Mouse (Mus musculus) kidney, postnatal 0 days (tissue): ENCODE results near the gene Cnpy2. TPM values are rescaled to one million over a fixed set of nuclear protein-coding genes. Genes with fewer than 3 reads are reported as not detected.
"Not testable (repeated sequence)": the region's sequence is repeated elsewhere in the genome, so short reads cannot be mapped to it uniquely, and the experiment has no call there.

Source experiments
- ATAC-seq: fragments of 200-750 bp; cut with Nextera tagmentation; replicated peaks from 2 replicates; pipeline ENCODE4 v1.8.0; 2017; ENCODE audit warnings: low read depth, moderate number of reproducible peaks, moderate TSS enrichment, moderate library complexity; ENCODE audit not compliant: low FRiP score
- DNase-seq: peaks from one replicate; pipeline ENCODE4 v3.0.0-alpha.2; 2016; ENCODE audit warnings: low spot score
- H3K27ac ChIP-seq: fragments of 300-500 bp; sonication (generic); 2 replicates; pipeline ENCODE4 v1.5.1; 2014; ENCODE audit warnings: mild to moderate bottlenecking
- H3K27me3 ChIP-seq: fragments of 300-500 bp; sonication (generic); 2 replicates; pipeline ENCODE4 v1.6.1; 2014; ENCODE audit warnings: low read length, mixed read lengths; ENCODE audit not compliant: insufficient read depth
- H3K36me3 ChIP-seq: fragments of 300-500 bp; sonication (generic); 2 replicates; pipeline ENCODE4 v1.6.1; 2014; ENCODE audit warnings: low read length, mixed read lengths; ENCODE audit not compliant: insufficient read depth
- H3K4me1 ChIP-seq: fragments of 300-500 bp; sonication (generic); replicated peaks from 2 replicates; pipeline ENCODE4 v1.6.1; 2014; ENCODE audit warnings: antibody characterized with exemption, low read length, mixed read lengths; ENCODE audit not compliant: insufficient read depth
- H3K4me2 ChIP-seq: fragments of 300-500 bp; sonication (generic); 2 replicates; pipeline ENCODE4 v1.6.1; 2014; ENCODE audit warnings: mild to moderate bottlenecking, low read length, moderate library complexity, mixed read lengths
- H3K4me3 ChIP-seq: fragments of 300-500 bp; sonication (generic); replicated peaks from 2 replicates; pipeline ENCODE4 v1.5.1; 2014; ENCODE audit warnings: low read depth, low read length
- H3K9ac ChIP-seq: fragments of 300-500 bp; sonication (generic); 2 replicates; pipeline ENCODE4 v1.6.1; 2014; ENCODE audit warnings: low read depth, low read length
- H3K9me3 ChIP-seq: fragments of 300-500 bp; sonication (generic); replicated peaks from 2 replicates; pipeline ENCODE4 v1.6.1; 2016; ENCODE audit warnings: low read length, inconsistent platforms, mixed read lengths
- CTCF ChIP-seq: IDR thresholded peaks from 2 replicates; pipeline ENCODE4 v1.5.1; 2016; ENCODE audit warnings: antibody characterized with exemption, low read depth, mild to moderate bottlenecking, moderate library complexity
- WGBS: fragments of 180-500 bp; shearing (Covaris S2); extraction: QIAGEN DNeasy Blood & Tissue Kit; methylation state at CpG from one replicate; pipeline ENCODE4 v1.1.7; 2014; 5-methylcytosine and 5-hydroxymethylcytosine counted together
- polyA plus RNA-seq: library from polyadenylated mRNA; unstranded; fragments of >200 nt; fragmentation: Nextera tagmentation; extraction: Ambion mirVana; gene quantifications from 2 replicates; pipeline ENCODE4 v1.2.1, GENCODE M21; 2015

Cnpy2 gene
- polyA plus RNA-seq, 1 experiment from 2014 or later, result 363 TPM

GRCm38 (mm10) chr10:128310177-128310576 is 12.1 kb upstream of the Cnpy2 start:
- DNase-seq, result no peak
- ATAC-seq, result no peak
- TF ChIP-seq CTCF, result no peak
- WGBS, result 60% methylated on average over 11 of the region's 11 CpGs
- H3K9ac ChIP-seq, result no peak overlapping the region
- peaks cover 48% of the 10 kb centered on the region for H3K36me3 ChIP-seq
- no peaks in the 10 kb centered on the region for H3K9me3 ChIP-seq
- no peaks in the 10 kb centered on the region for H3K4me1 ChIP-seq
- no peak overlapping the region for H3K4me3 ChIP-seq
- H3K27me3 ChIP-seq, result no peaks in the 10 kb centered on the region
- H3K27ac ChIP-seq, result no peak overlapping the region
- no peak overlapping the region for H3K4me2 ChIP-seq

DNA sequence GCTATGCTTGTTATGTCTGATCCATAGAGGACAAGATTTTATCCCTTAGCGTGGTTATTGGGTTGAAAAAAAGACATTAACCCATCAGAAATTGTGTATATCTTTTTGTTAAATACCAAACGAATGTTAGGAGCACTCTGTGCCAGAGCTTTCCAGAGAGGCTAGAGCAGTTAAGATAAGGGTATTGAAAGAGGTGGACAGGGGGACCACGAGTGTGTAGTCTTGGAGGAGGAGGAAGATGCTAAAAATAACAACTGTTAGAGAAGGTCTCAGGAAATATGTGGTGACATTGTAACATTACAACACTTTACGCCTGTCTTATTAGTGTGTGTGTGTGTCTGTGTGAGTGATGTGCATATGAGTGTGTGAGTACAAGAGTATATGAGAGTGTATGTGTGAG is 11.4 kb upstream of the Cnpy2 start:
- Histone ChIP-seq H3K4me1 (no peaks in the 10 kb centered on the region), H3K4me3 (no peak overlapping the region), H3K36me3 (peaks cover 54% of the 10 kb centered on the region), H3K9ac (no peak overlapping the region), H3K9me3 (no peaks in the 10 kb centered on the region), H3K4me2 (no peak overlapping the region), H3K27me3 (no peaks in the 10 kb centered on the region), H3K27ac (no peak overlapping the region)
- no peak for DNase-seq
- TF ChIP-seq CTCF, result no peak
- ATAC-seq, result no peak
- 83% methylated on average over 4 of the region's 4 CpGs for WGBS

DNA sequence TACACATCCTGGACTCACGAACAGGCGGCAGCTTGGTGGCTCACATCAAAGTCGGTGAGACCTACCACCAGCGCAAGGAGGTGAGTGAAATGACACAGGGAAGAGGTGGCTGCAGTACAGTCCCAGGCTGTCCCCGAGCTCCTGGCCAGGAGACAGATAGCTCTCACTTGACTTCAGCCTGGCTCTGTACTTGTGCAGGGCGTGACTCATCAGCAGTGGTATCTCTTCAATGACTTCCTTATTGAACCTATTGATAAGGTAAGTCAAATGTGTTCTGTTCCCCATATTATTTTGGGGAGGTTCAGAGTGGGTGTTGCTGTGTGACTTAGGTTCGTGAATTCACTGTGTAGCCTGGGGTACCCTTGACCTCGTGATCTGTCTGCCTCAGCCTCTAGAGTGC is 6.7 kb upstream of the Cnpy2 start:
- 92% methylated on average over 8 of the region's 8 CpGs for WGBS
- Histone ChIP-seq H3K9ac (no peak overlapping the region), H3K27ac (no peak overlapping the region), H3K4me1 (no peaks in the 10 kb centered on the region), H3K4me3 (no peak overlapping the region), H3K4me2 (no peak overlapping the region), H3K27me3 (no peaks in the 10 kb centered on the region), H3K36me3 (peaks cover 64% of the 10 kb centered on the region), H3K9me3 (no peaks in the 10 kb centered on the region)
- no peak for ATAC-seq
- DNase-seq, result no peak
- no peak for TF ChIP-seq CTCF

DNA sequence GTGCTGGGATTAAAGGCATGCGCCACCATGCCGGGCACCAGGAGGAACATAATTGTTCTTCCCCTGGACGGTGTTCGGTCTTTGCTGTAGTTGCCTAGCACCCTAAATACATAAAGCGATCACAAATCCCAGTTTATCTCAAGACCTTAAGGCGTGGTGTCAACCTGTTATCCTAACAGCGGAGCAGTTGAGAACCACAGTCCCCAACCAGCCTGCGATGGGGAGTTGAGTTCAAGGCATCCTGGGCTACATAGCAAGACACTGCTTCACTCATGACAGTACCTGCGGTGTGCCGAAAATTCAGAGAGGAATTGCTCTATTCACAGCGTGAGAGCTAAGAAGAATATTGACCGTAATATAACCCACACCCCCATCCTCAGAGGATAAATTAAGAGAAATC is 618 bp upstream of the Cnpy2 start:
- TF ChIP-seq CTCF, result no peak
- Histone ChIP-seq H3K4me1 (peaks cover 10% of the 10 kb centered on the region), H3K9me3 (no peaks in the 10 kb centered on the region), H3K4me3 (peak overlapping the region; percentile 76), H3K9ac (peak overlapping the region; percentile 96; the same call in 1 of the 2 replicates), H3K36me3 (peaks cover 34% of the 10 kb centered on the region), H3K4me2 (peak overlapping the region; percentile 91), H3K27ac (peak overlapping the region; percentile 31; the same call in 1 of the 2 replicates), H3K27me3 (no peaks in the 10 kb centered on the region)
- no peak for DNase-seq
- WGBS, result 60% methylated on average over 12 of the region's 12 CpGs
- ATAC-seq, result no peak

DNA sequence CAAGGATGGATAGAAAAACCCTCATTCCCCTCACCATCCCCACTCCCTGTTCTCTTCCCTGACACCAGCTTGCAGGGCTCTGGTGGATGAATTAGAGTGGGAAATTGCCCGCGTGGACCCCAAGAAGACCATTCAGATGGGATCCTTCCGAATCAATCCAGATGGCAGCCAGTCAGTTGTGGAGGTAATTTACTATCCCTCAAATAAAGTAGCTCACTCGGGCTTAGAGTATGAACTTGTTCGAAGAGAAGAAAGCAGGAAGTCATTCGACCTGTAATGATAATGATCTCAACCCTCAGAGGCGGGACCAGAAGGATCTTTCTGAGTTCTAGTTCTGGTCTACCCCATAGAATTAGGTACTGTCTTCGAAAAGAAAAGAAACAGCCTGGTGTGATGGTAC is 1.3 kb downstream of the Cnpy2 start:
- no peaks in the 10 kb centered on the region for H3K27me3 ChIP-seq
- peak overlapping the region; percentile 96 for H3K9ac ChIP-seq
- 49% methylated on average over 8 of the region's 8 CpGs for WGBS
- peaks cover 10% of the 10 kb centered on the region for H3K4me1 ChIP-seq
- peak; percentile 8 for DNase-seq
- no peak for TF ChIP-seq CTCF
- no peak for ATAC-seq
- H3K4me2 ChIP-seq, result peak overlapping the region; percentile 91
- no peaks in the 10 kb centered on the region for H3K9me3 ChIP-seq
- H3K36me3 ChIP-seq, result peaks cover 31% of the 10 kb centered on the region
- H3K4me3 ChIP-seq, result peak overlapping the region; percentile 76
- H3K27ac ChIP-seq, result peak overlapping the region; percentile 96

- DNase-seq (no peak), ATAC-seq (no peak)
- Histone ChIP-seq H3K4me1 (peaks cover 10% of the 10 kb centered on the region), H3K9ac (no peak overlapping the region), H3K4me3 (no peak overlapping the region), H3K27ac (no peak overlapping the region), H3K27me3 (no peaks in the 10 kb centered on the region), H3K36me3 (peaks cover 19% of the 10 kb centered on the region), H3K9me3 (no peaks in the 10 kb centered on the region), H3K4me2 (no peak overlapping the region)
- no peak for TF ChIP-seq CTCF
- whole genome bisulfite sequencing, result 90% methylated on average over 8 of the region's 8 CpGs
Observed at GRCm38 (mm10) chr10:128326825-128327224, 4.6 kb downstream of the Cnpy2 start.

GRCm38 (mm10) chr10:128327610-128328009 is 5.4 kb downstream of the Cnpy2 start:
- Histone ChIP-seq H3K4me3 (no peak overlapping the region), H3K4me2 (no peak overlapping the region), H3K9me3 (no peaks in the 10 kb centered on the region), H3K36me3 (peaks cover 19% of the 10 kb centered on the region), H3K9ac (no peak overlapping the region), H3K4me1 (peaks cover 10% of the 10 kb centered on the region), H3K27me3 (no peaks in the 10 kb centered on the region), H3K27ac (no peak overlapping the region)
- 87% methylated on average over 10 of the region's 10 CpGs for WGBS
- ATAC-seq, result no peak
- peak; percentile 50 for TF ChIP-seq CTCF
- DNase-seq, result no peak

- ATAC-seq, H3K27ac ChIP-seq, H3K4me3 ChIP-seq, H3K9ac ChIP-seq, H3K4me1 ChIP-seq, H3K27me3 ChIP-seq, H3K36me3 ChIP-seq, DNase-seq, H3K4me2 ChIP-seq, H3K9me3 ChIP-seq: not testable (repeated sequence)
- 78% methylated on average over 6 of the region's 6 CpGs for WGBS
Observed at GRCm38 (mm10) chr10:128332358-128333249, 10.3 kb downstream of the Cnpy2 start.
